Mouse (Mus musculus): ENCODE measurements around the gene Sel1l2. TPM values are rescaled to one million over a fixed set of nuclear protein-coding genes. Genes with fewer than 3 reads are reported as not detected.

The Sel1l2 gene
- under 1 TPM; 0.09 to 0.18 TPM for total RNA-seq (2021)
- long read RNA-seq, experiment 1, result 0 reads
- long read RNA-seq, experiment 2, result 0 reads

- no peak for DNase-seq
- intact Hi-C loops (cut with DNase I; ENCODE audit: low total_unique reads), result no loop called here
Measured at GRCm38 (mm10) chr2:140389525-140389924, at the start of gene Sel1l2. Gene Sel1l2 (minus strand): TSS chr2:140389706.

- intact Hi-C loops (cut with DNase I; ENCODE audit: low total_unique reads), result no loop called here
- no peak for DNase-seq
Measured at GRCm38 (mm10) chr2:140439081-140439480, 49.6 kb upstream of the Sel1l2 start.

- intact Hi-C loops (cut with DNase I; ENCODE audit: low total_unique reads), result no loop called here
- DNase-seq, result no peak
Measured at GRCm38 (mm10) chr2:140427283-140427682, 37.8 kb upstream of the Sel1l2 start.

- intact Hi-C loops (cut with DNase I; ENCODE audit: low total_unique reads), result no loop called here
- no peak for DNase-seq
Measured at GRCm38 (mm10) chr2:140425844-140426243, 36.3 kb upstream of the Sel1l2 start.

GRCm38 (mm10) chr2:140395744-140396231 lies 6.3 kb upstream of the Sel1l2 start:
- intact Hi-C loops (cut with DNase I; ENCODE audit: low total_unique reads), result no loop called here
- peak; percentile 34 for DNase-seq

- intact Hi-C loops (cut with DNase I; ENCODE audit: low total_unique reads), result no loop called here
- DNase-seq, result peak; percentile 98
Measured at GRCm38 (mm10) chr2:140395179-140395578, 5.7 kb upstream of the Sel1l2 start, which contains the start of gene Macrod2. Gene Macrod2 (plus strand): TSS chr2:140395309.

GRCm38 (mm10) chr2:140364804-140365203 lies 24.7 kb downstream of the Sel1l2 start:
- intact Hi-C loops (cut with DNase I; ENCODE audit: low total_unique reads), result no loop called here
- no peak for DNase-seq

GRCm38 (mm10) chr2:140359905-140360304 lies 29.6 kb downstream of the Sel1l2 start:
- no peak for DNase-seq
- intact Hi-C loops (cut with DNase I; ENCODE audit: low total_unique reads), result no loop called here

- intact Hi-C loops (cut with DNase I; ENCODE audit: low total_unique reads), result no loop called here
- DNase-seq, result no peak
Measured at GRCm38 (mm10) chr2:140342394-140342793, 47.1 kb downstream of the Sel1l2 start.

GRCm38 (mm10) chr2:140330508-140331306 lies 58.8 kb downstream of the Sel1l2 start:
- DNase-seq, result no peak
- intact Hi-C loops (cut with DNase I; ENCODE audit: low total_unique reads), result no loop called here

- DNase-seq, result no peak
- intact Hi-C loops (cut with DNase I; ENCODE audit: low total_unique reads), result no loop called here
Measured at GRCm38 (mm10) chr2:140302976-140303708, 86.4 kb downstream of the Sel1l2 start.

GRCm38 (mm10) chr2:140297155-140297554 lies 92.4 kb downstream of the Sel1l2 start:
- intact Hi-C loops (cut with DNase I; ENCODE audit: low total_unique reads), result no loop called here
- DNase-seq, result no peak

- intact Hi-C loops (cut with DNase I; ENCODE audit: low total_unique reads), result no loop called here
- no peak for DNase-seq
Measured at GRCm38 (mm10) chr2:140293820-140294219, 95.7 kb downstream of the Sel1l2 start.

- intact Hi-C loops (cut with DNase I; ENCODE audit: low total_unique reads), result no loop called here
- no peak for DNase-seq
Measured at GRCm38 (mm10) chr2:140280808-140281207, 108.7 kb downstream of the Sel1l2 start.

GRCm38 (mm10) chr2:140255595-140256141 lies 133.8 kb downstream of the Sel1l2 start:
- no peak for DNase-seq
- intact Hi-C loops (cut with DNase I; ENCODE audit: low total_unique reads), result no loop called here

- DNase-seq, result no peak
- intact Hi-C loops (cut with DNase I; ENCODE audit: low total_unique reads), result no loop called here
Measured at GRCm38 (mm10) chr2:140254256-140254655, 135.2 kb downstream of the Sel1l2 start.

GRCm38 (mm10) chr2:140243105-140243504 lies 146.4 kb downstream of the Sel1l2 start:
- intact Hi-C loops (cut with DNase I; ENCODE audit: low total_unique reads), result no loop called here

GRCm38 (mm10) chr2:140242398-140242797 lies 147.1 kb downstream of the Sel1l2 start:
- intact Hi-C loops (cut with DNase I; ENCODE audit: low total_unique reads), result no loop called here
- no peak for DNase-seq

More at GRCm38 (mm10) chr2:140243105-140243504, 146.4 kb downstream of the Sel1l2 start:
- DNase-seq, result no peak

GRCm38 (mm10) chr2:140237245-140237644 lies 152.3 kb downstream of the Sel1l2 start:
- no peak for DNase-seq
- intact Hi-C loops (cut with DNase I; ENCODE audit: low total_unique reads), result no loop called here

- no peak for DNase-seq
- intact Hi-C loops (cut with DNase I; ENCODE audit: low total_unique reads), result no loop called here
Measured at GRCm38 (mm10) chr2:140230295-140230694, 159.2 kb downstream of the Sel1l2 start.

Measured in gastrocnemius, postnatal 14 days (tissue).